Mouse (Mus musculus) thymus, adult 2 months (tissue): Measurements from ENCODE around the gene Zfp61.
"Not testable (repeated sequence)": the region's sequence is repeated elsewhere in the genome, so short reads cannot be mapped to it uniquely, and the experiment has no call there.

Experiments
- CTCF ChIP-seq: fragments of 200-500 bp; IDR thresholded peaks from 2 replicates; pipeline ENCODE4 v1.5.1; 2012; ENCODE audit warnings: mild to moderate bottlenecking, control low read depth, low read length, moderate library complexity, borderline replicate concordance; ENCODE audit not compliant: control insufficient read depth, poor library complexity, insufficient read depth; ENCODE audit errors: extremely low read depth
- POLR2A ChIP-seq: fragments of 200-500 bp; IDR thresholded peaks from 2 replicates; pipeline ENCODE4 v1.6.1; 2012; ENCODE audit warnings: mild to moderate bottlenecking, low read length, control low read depth, moderate library complexity; ENCODE audit not compliant: control insufficient read depth, poor library complexity, insufficient read depth; ENCODE audit errors: extremely low read depth

GRCm38 (mm10) chr7:24278771-24279170 lies 22.3 kb downstream of the Zfp61 start:
- TF ChIP-seq POLR2A, CTCF: not testable (repeated sequence)
